Mouse (Mus musculus): ENCODE measurements at regions not wholly inside any gene's neighbourhood (a gene's known extent, or its start where the extent isn't known, plus 50 kb on each side); places are given as distances from the start of the nearest gene placed in this dataset. TPM values are rescaled to one million over a fixed set of nuclear protein-coding genes. Genes with fewer than 3 reads are reported as not detected.

- H3K36me3 ChIP-seq, result no peaks in the 10 kb centered on the region
- H3K9me3 ChIP-seq, result no peaks in the 10 kb centered on the region
- 79% methylated on average over 5 of the region's 5 CpGs for WGBS
- no peak for ATAC-seq (ENCODE audit: borderline replicate concordance, extremely low read depth, low FRiP score, low TSS enrichment)
- no peak overlapping the region for H3K9ac ChIP-seq
- H3K4me3 ChIP-seq, result no peak overlapping the region
- H3K4me2 ChIP-seq, result no peak overlapping the region
- H3K27me3 ChIP-seq, result peaks cover 6% of the 10 kb centered on the region; the same call in 1 of the 2 replicates
- no peak overlapping the region for H3K27ac ChIP-seq
- no peaks in the 10 kb centered on the region for H3K4me1 ChIP-seq
These were observed 284.0 kb upstream of the Egfl6 start for GRCm38 (mm10) chrX:166869515-166869914.

DNA sequence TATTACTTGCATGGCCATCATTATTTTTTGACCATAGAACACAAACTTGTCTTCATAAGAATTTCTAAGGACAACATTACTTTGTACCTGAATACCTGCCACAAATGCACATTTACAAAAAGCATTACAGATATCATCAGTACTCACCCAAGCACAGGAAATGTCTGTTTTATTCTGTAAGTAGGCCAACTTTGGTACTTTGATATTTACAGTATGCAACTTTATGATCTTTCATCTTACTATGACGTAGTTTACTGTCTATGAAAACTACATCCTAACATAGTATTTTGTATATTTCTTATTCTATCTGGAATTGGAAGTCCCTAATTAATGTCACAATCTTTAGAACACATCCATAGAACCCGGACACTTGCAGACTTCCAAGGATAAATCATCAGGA lies 282.2 kb upstream of the Egfl6 start:
- Histone ChIP-seq H3K36me3 (no peaks in the 10 kb centered on the region), H3K4me2 (no peak overlapping the region), H3K27ac (no peak overlapping the region), H3K27me3 (peaks cover 3% of the 10 kb centered on the region; the same call in 1 of the 2 replicates), H3K9me3 (no peaks in the 10 kb centered on the region), H3K9ac (no peak overlapping the region), H3K4me3 (no peak overlapping the region), H3K4me1 (no peaks in the 10 kb centered on the region)
- no peak for ATAC-seq (ENCODE audit: borderline replicate concordance, extremely low read depth, low FRiP score, low TSS enrichment)
- WGBS, result 64% methylated on average over 2 of the region's 2 CpGs

Small RNAs in the stretch of these regions (microRNA-seq; reads per million reads assigned to microRNA genes)
- gene Gm22368 (not detected), gene Gm44376 (not detected)
